Mouse (Mus musculus) megakaryocyte, adult 5-6 weeks (primary cell): ENCODE measurements around the gene Rabgef1. TPM values are rescaled to one million over a fixed set of nuclear protein-coding genes. Genes with fewer than 3 reads are reported as not detected.

Experiments used
- ATAC-seq: 2 replicates; pipeline ENCODE4 v1.8.0; 2016; ENCODE audit warnings: mild to moderate bottlenecking, inconsistent platforms; ENCODE audit not compliant: poor library complexity, severe bottlenecking
- total RNA-seq, 2 experiments: library from RNA; stranded (forward) in 1 of 2; stranded (reverse) in 1 of 2; fragments of 153-499, 151-499 nt in 1 of 2; fragments of 221-1000, 200-1000 nt in 1 of 2; gene quantifications; 2 replicates each; pipeline versions ENCODE4 v1.2.3 to v1.2.4; 2015 to 2017

The Rabgef1 gene
- total RNA-seq (2015) (16.8 and 19.0 TPM in 2 replicates), total RNA-seq (2017) (19.9 and 22.2 TPM in 2 replicates)

DNA sequence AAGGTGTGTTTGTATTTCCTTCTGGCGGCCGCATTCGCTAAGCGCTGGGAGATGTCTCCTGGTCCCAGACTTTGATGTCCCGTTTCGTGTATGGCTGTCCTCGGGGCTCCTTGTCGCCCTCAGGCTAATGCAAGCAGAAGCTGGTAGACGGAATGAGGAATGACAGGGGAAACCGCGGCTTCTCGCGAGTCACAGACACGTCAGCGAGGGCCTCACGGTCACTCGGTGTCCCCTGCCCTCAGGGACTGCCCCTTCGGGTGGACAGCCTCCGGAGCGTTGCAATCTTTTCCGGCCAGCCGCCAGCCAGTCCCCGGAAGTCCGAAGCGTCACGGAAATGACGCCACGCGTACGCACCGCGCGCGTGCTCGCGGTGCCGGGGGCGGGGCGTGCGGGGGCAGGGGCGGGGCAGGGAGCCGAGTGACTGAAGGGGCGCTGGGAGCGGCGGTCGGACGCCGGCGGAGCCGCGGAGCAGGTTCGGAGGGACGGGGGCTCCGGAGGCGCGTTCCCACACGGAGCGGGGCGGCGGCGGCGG is at the start of gene Rabgef1:
Rabgef1 (plus strand) TSS at position 376 of the 532 bp plus-strand sequence.
- ATAC-seq, result peak; percentile 87

DNA sequence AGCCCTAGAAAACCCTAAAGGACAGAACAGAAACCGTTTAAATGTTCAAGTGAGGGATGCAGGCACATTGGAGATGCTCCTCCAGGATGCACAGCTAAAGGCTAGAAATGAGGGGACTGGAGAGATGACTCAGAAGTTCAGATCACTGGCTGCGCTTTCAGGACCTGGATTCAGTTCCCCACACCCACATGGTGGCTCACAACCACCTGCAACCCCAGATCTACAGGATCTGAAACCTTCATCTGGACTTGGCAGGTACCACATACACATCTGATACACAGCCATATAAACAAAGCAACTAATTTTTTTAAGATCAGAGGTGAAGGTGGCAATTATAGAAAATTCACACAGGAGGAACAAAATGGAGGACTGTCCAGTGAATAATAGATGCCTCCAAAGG is 49.2 kb upstream of the Rabgef1 start:
- ATAC-seq, result no peak

DNA sequence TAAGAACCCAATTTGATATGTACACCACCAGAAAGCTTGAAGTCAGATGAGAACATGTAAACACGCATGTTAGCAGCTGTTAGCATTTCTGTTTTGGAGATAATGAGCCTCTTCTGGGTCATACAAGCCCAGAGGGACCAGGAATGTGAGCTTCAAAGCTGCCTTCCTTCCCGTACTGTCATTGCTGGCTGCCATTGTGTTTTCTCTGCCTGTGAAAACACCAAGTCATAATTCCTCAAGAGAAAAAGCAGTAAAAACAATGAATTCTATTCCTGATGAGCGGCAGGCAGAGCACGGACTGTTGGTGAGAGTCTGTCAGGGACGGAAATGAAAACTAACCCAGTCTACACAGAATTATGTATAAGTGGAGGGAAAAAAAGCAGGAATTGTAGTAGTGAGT is 47.3 kb upstream of the Rabgef1 start:
- no peak for ATAC-seq

DNA sequence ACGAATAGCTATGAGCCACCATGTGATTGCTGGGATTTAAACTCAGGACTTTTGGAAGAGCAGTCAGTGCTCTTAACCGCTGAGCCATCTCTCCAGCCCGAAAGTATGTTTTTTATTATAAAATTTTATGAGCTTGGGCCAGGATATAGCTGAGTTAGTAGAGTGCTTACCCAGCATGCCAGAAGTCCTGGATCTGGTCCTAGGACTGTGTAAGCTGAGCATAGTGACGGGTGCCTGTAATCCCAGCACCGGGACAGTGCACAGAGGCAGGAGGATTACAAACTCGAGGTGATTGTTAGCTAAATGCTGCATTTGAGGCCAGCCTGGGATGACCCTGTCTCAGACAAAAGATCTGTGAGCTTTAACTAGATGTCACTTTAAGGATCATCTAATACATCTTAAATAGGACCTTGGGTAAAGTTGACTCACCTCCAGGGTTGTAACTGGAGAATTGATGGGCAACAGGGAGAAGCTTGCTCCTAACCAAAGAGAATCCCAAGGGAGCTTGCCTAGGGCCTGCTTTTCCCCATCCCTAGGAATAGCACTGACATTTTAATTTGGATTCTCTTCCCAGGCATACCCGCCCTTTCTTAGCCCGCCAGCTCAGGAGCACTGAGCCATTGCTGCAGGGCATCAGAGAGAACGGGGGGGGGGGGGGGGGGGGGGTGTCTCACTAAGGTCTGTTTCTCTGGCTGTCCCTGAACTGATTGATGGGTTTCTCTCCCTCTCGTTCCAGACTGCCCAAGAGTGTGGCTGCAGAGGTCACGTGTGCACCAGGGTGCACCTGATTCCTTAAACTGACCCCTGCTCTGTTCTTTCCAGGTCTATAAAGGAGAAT is 42.7 kb upstream of the Rabgef1 start:
- no peak for ATAC-seq

DNA sequence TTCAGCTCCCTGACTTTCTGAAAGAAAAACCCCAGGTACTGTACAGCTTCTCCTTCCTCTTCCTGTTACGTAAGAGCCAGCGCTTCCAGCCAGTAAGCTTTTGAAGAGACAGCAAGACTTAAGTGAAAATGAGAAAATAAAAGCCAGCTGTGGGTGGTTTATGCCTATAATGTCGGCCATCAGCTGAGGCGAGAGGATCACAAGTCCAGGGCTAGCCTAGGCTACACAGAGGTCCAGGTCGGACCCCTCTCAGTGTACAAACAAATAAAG is 42.1 kb upstream of the Rabgef1 start:
- ATAC-seq, result peak; percentile 73

DNA sequence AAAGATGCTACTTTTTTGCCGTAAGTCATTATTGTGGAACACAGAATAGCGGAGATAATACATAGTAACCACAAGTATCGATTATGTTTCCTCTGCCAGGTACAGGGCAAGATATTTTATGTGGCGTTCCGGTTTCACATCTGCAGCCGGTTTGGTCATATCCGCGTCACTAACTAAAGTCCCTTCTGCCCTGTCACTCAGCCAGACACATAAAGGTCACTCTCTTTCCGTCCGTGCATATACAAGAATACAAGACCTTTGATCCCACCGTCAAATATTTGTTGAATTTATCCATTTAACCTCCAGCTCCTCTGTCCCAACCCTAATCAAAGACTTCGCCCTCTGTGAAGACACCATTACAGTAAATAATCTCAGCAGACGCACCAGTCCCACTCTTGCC is 35.0 kb upstream of the Rabgef1 start:
- no peak for ATAC-seq

DNA sequence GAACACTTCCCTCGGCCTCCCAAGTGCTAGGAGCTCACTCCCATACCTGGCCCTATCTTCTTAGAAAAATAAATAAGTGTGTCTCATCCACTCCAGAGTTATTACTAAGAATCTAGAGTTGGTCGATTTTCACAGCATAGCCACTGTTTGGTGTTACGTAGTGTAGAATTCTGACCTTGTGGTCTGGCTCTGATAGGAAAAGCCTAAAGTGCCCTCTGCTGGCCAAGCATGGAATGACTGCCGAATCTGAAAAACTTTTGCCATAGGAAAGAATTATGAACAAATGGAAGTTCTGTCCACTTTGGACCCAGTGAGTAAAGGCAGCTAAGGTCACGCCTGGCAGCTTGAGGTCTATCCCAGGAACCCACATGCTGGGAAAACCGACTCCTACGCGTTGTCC is 32.2 kb upstream of the Rabgef1 start:
- peak; percentile 61 for ATAC-seq

DNA sequence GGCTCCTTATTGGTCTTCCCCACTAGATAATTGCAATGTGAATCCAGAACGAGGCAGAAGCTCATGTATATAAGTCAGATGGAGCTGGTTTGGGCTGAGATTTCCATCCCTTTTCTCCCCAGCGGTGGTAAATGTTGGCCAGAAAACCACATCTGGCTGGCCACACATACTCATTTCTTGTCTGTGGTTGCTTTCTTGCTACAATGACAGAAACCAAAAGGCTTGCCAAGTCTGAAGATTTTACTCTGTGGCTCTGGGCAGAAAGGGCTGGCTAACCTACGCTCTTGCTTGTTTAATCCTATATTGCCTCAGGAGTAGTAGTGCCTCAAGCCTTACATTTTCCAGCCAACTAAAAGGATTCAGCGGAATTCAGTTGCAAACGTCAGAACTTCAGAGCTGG is 30.5 kb upstream of the Rabgef1 start:
- ATAC-seq, result no peak

DNA sequence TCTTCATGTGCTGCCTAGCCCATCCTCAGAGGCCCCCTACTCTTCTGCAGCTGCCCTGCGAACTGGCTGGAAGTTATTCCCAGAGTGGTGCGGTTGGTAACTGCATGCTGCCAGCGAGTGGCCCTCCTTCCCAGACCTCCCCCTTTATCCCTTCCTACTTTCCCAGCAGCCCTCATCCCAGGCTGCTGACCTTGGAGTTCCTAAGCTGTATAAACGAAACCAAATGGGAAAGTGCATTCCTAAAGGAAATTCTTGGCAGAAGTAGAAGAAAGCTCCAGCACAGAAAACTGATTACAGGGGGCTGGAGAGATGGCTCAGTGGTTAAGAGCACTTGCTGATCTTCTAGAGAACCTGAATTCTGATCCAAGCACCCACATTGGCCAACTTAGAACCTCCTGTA is 29.6 kb upstream of the Rabgef1 start:
- ATAC-seq, result no peak

DNA sequence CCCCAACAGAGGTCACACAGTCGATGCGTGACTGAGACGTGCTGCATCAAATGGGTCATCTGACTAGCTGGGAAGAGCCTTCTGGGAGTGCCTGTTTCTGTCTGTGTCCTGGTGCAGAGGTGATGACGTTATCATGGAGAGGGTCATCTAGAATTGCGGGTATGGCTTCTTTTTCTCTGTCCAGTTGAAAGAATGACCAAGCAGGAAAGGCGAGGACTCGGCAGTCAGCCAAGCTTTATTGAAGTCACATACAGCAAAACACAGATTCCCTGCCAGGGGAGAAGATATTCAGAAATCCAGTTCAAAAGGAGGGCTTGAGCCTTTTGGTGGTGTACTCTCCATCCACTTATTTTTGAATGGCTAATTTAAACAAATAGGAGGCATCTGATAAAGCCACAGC is 28.5 kb upstream of the Rabgef1 start:
- no peak for ATAC-seq

DNA sequence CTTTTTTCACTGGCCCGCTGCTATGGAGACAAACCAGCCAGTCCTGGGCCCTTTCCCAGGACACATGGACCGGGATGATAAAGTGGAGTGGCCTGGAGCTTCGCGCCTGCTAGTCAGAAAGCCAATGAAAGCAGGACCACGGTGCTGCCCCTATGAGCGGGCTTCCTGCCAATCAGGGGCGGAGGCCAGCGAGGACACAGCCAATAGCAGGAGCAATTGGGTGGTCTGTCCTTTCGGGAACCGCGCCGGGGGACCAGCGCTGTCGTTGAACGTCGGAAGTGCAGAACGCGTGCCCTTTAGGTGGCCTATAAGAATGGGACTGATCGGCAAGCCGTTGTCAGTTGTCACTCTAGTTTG is 27.6 kb upstream of the Rabgef1 start:
- ATAC-seq, result peak; percentile 26

DNA sequence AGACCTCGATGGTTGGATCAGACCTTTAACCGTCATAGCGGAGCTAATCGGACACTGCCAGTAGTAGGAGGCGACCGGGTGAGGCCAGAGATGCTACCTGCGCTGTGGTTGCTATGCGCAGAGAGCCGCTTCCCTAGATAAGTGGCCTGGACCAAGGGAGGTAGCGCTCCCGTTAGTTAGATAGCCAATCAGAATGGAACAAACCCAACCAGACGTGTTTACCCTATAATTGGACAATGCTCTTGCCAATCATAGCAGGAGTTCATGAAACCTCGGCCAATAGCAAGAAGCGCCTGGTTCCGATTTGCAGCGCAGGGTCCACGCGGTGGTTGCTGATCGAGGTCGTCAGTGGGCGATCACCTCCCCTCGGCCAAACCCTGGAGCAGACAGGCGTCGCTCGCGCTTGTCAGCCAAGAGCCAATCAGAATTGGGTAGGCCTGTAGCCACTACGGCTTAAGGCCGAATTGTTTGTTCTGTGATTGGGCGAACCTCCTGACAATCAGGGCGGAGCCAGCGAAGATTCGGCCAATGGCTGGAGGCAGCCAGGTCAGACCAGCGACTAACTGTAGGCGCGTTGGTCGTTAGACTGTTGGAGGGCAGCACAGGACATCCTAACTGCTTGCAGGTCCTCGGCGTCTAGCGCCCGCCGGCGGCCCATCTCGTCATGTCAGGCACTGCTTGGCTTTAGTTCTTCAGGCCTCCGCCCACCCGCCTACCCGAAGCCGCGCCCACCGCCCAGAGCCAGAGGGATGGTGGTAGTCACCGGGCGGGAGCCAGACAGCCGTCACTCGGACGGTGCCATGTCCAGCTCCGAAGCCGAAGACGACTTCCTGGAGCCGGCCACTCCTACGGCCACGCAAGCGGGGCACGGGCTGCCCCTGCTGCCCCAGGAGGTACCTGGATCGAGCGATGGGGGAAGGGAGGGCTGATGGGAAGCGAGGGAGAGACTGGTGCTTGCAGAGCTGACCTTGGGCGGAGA is 27.0 kb upstream of the Rabgef1 start, which contains the start of gene Kctd7:
Kctd7 (plus strand) TSS at position 528 of the 979 bp plus-strand sequence.
- ATAC-seq, result peak; percentile 81

DNA sequence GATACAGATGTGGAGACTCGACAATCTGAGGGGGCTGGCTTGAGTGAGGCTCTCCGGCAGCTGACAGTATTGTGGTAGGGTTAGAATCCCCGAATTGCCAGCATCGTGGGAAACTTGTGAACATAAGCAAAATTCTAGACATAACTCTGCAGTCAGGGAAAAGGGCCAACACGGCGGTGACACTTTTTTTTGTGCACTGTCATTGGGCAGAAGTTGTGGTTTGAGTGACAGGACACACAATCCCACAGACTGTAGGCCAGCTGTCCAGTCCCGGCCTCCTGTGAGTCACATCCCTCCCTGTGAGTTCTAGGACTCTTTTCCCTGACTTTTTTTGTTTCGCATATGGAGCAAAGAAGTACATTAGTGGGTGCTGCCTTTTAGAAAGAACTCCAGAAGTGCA is 25.6 kb upstream of the Rabgef1 start:
- no peak for ATAC-seq

DNA sequence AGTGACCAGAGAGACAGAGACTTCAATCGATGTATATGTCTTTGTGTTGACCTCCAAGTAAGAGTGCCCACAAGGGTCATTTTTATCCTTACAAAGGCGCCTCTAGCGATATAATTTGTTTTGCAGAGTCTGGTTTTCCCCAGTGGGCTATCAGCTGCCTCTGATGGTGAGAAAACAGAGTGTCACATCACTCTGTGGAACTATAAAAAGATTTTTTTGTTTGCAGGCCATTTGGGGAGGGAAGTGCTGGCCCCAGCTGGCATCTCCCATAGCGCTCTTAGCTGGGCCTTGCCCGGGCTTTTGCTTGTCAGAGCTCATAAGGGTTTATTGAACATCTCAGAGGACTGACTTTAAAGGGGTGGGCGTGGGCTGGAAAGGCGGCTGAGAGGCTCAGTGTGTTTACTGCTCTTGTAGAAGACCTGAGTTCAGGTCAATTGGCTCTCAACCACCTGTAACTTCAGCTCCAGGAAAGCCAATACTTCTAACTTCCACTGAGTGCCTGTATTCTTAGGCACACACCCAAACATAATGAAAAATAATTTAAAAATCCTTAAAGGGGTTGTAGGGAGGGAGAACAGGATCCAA is 21.8 kb upstream of the Rabgef1 start:
- ATAC-seq, result no peak

DNA sequence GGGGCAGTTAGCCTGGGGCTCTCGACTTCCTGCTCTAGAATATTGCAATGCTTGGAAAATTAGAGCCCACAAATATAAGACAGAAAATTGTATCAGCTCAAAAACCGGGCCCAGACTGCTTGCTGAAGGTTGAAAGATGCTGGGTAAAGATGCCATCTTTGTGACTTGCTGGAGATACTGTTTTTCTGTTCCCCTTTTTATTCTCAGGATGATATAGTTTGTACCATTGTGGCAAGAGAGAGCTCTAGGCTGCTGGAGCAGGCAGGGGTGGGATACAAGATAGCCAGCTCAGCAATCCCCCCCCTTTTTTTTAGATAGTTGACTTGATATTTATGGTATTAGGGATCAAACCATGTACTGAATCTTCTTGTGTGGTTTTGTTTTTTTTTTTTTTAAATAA is 17.3 kb upstream of the Rabgef1 start:
- no peak for ATAC-seq

DNA sequence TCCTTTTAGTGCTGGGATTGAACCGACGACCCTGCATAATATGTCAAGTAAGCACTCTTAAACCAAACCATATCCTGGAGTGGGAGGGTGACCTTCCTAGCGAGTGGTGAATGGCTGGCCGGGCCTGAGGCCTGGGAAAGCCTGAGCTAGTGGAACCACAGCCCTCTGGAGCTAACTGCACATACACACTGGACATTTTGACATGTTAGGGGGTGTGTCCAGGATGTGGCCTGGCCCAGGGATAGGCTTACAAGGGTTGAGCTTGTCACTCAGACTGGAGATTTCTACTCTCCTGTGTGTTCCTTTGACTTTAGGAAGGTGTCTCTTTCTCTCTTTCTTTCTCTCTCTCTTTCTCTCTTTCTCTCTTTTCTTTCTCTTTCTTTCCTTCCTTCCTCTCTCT is 13.1 kb upstream of the Rabgef1 start:
- no peak for ATAC-seq

DNA sequence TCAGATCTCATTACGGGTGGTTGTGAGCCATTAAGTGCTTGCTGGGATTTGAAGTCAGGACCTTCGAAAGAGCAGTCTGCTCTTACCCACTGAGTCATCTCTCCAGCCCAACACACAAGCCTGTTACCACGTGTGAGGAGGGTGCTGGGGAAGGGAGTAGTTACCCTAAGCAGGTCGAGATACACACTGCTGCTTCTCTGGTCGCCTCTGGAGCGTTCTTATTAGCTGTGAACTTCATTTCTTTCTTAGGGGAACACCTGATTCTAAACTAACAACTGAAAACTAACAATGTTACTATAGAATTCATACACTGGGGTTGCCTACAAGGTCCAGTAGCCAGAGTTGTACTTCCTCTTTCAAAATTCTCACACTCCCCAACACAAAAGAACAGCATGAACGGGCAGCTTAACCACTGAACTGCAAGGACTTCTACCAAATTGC is 11.8 kb upstream of the Rabgef1 start:
- peak; percentile 53 for ATAC-seq

DNA sequence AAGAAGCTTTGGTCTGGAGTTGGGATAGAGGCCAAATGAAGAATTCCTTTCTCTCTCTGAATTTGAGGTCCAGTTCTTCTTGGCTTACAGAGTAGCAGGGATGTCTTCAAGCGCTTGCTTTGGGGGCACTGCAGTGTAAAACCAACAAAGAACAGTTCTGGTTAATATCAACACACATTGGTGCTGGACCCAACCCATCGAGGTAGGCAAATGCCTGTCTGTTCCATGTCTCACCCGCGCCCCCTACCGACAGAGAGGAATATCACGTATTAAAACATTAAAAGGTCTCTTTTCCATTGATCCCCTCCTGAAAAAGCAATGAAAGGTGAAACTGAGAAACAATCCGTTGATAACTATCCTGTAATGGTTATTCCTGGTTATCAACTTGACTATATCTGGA is 7.9 kb upstream of the Rabgef1 start:
- peak; percentile 96 for ATAC-seq

DNA sequence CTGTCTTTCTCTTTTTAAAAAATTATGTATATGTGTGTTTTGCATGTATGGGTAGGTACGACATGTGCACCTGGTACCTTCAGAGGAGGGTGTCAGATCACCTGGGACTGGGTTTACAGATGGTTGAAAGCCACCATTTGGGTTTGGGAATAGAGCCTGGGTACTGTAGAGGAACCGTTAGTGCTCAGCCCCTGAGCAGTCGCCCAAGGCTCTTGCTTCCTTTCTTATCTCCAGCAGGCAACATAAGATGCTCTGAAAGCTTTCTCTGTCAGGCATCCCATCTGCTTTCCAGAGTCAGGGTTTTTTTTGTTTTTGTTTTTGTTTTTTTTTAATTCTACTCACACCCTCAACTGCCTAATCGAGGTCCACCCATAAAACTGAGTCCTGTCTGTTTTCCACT is 6.4 kb upstream of the Rabgef1 start:
- ATAC-seq, result no peak

DNA sequence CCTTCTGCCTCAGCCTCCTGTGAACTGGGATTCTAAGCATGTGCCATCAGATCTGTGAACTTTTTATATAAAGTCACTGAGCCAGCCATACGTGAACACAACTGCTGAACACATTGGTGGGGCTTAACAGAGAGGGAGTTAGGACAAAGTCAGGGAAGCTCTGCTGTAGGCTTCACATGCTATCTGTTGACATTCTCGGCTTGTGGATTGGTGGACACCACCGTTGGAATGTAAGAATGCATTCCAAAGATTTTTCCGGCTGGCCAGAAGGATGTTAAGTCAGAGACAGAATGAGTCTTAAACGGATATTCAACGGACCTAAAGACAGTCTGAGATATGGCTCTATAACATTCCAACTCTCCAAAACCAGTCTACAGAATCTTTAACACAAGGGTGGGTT is 2.5 kb upstream of the Rabgef1 start:
- no peak for ATAC-seq
